Mouse (Mus musculus) midbrain, embryonic 15.5 days (tissue): ENCODE results near the gene Lpar2. TPM values are rescaled to one million over a fixed set of nuclear protein-coding genes. Genes with fewer than 3 reads are reported as not detected.

ENCODE experiments used
- ATAC-seq: fragments of 200-750 bp; cut with Nextera tagmentation; replicated peaks from 2 replicates; pipeline ENCODE4 v1.8.0; 2017; ENCODE audit warnings: moderate TSS enrichment
- H3K27ac ChIP-seq: fragments of 300-500 bp; sonication (generic); 2 replicates; pipeline ENCODE4 v1.5.1; 2015; ENCODE audit warnings: mild to moderate bottlenecking, inconsistent platforms
- H3K27me3 ChIP-seq: fragments of 300-500 bp; sonication (generic); replicated peaks from 2 replicates; pipeline ENCODE4 v1.6.1; 2015; ENCODE audit warnings: inconsistent platforms
- H3K36me3 ChIP-seq: fragments of 300-500 bp; sonication (generic); replicated peaks from 2 replicates; pipeline ENCODE4 v1.6.1; 2015; ENCODE audit warnings: inconsistent platforms
- H3K4me1 ChIP-seq: fragments of 300-500 bp; sonication (generic); 2 replicates; pipeline ENCODE4 v1.6.1; 2015; ENCODE audit warnings: inconsistent platforms
- H3K4me2 ChIP-seq: fragments of 300-500 bp; sonication (generic); 2 replicates; pipeline ENCODE4 v1.6.1; 2015; ENCODE audit warnings: inconsistent platforms, mild to moderate bottlenecking, moderate library complexity
- H3K4me3 ChIP-seq: fragments of 300-500 bp; sonication (generic); 2 replicates; pipeline ENCODE4 v1.5.1; 2015; ENCODE audit warnings: mild to moderate bottlenecking, inconsistent platforms
- H3K9ac ChIP-seq: fragments of 300-500 bp; sonication (generic); 2 replicates; pipeline ENCODE4 v1.6.1; 2015; ENCODE audit warnings: mild to moderate bottlenecking, inconsistent platforms
- H3K9me3 ChIP-seq: fragments of 300-500 bp; sonication (generic); 2 replicates; pipeline ENCODE4 v1.6.1; 2016; ENCODE audit warnings: inconsistent platforms
- WGBS: fragments of 180-500 bp; shearing (Covaris S2); methylation state at CpG from one replicate; pipeline ENCODE4 v1.1.7; 2015; ENCODE audit warnings: mixed read lengths; 5-methylcytosine and 5-hydroxymethylcytosine counted together
- polyA plus RNA-seq: library from polyadenylated mRNA; unstranded; fragments of >200 nt; fragmentation: Nextera tagmentation; extraction: Ambion mirVana; gene quantifications from 2 replicates; pipeline ENCODE4 v1.2.1, GENCODE M21; 2015

Lpar2 gene
- polyA plus RNA-seq, 1 experiment from 2014 or later: 0.76 TPM

GRCm38 (mm10) chr8:69850926-69851506, 28.8 kb downstream of the Lpar2 start:
- Histone ChIP-seq H3K4me2 (no peak overlapping the region), H3K9ac (no peak overlapping the region), H3K4me3 (no peak overlapping the region), H3K4me1 (no peaks in the 10 kb centered on the region), H3K27ac (no peak overlapping the region), H3K27me3 (no peaks in the 10 kb centered on the region), H3K9me3 (no peaks in the 10 kb centered on the region), H3K36me3 (no peaks in the 10 kb centered on the region)
- no peak for ATAC-seq
- WGBS: 89% methylated on average over 7 of the region's 7 CpGs

GRCm38 (mm10) chr8:69853869-69854268, 31.6 kb downstream of the Lpar2 start:
- no peaks in the 10 kb centered on the region for H3K4me1 ChIP-seq
- H3K9me3 ChIP-seq: no peaks in the 10 kb centered on the region
- H3K27me3 ChIP-seq: no peaks in the 10 kb centered on the region
- no peak overlapping the region for H3K4me2 ChIP-seq
- no peak overlapping the region for H3K9ac ChIP-seq
- no peak overlapping the region for H3K4me3 ChIP-seq
- H3K36me3 ChIP-seq: no peaks in the 10 kb centered on the region
- no peak overlapping the region for H3K27ac ChIP-seq
- ATAC-seq: no peak
- 95% methylated on average over 10 of the region's 10 CpGs for WGBS

GRCm38 (mm10) chr8:69860807-69861206, 38.6 kb downstream of the Lpar2 start:
- Histone ChIP-seq H3K9me3 (no peaks in the 10 kb centered on the region), H3K27me3 (no peaks in the 10 kb centered on the region), H3K36me3 (peaks cover 8% of the 10 kb centered on the region; the same call in 1 of the 2 replicates), H3K4me1 (no peaks in the 10 kb centered on the region), H3K4me2 (no peak overlapping the region), H3K27ac (no peak overlapping the region), H3K9ac (no peak overlapping the region), H3K4me3 (no peak overlapping the region)
- ATAC-seq: no peak
- 51% methylated on average over 4 of the region's 4 CpGs for WGBS

GRCm38 (mm10) chr8:69861251-69861650, 39.0 kb downstream of the Lpar2 start:
- no peaks in the 10 kb centered on the region for H3K4me1 ChIP-seq
- H3K9me3 ChIP-seq: no peaks in the 10 kb centered on the region
- H3K9ac ChIP-seq: no peak overlapping the region
- H3K4me3 ChIP-seq: no peak overlapping the region
- H3K4me2 ChIP-seq: no peak overlapping the region
- H3K36me3 ChIP-seq: peaks cover 8% of the 10 kb centered on the region; the same call in 1 of the 2 replicates
- H3K27me3 ChIP-seq: no peaks in the 10 kb centered on the region
- H3K27ac ChIP-seq: no peak overlapping the region
- no peak for ATAC-seq
- WGBS: 67% methylated on average over 2 of the region's 2 CpGs

- no peak overlapping the region for H3K27ac ChIP-seq
- H3K4me1 ChIP-seq: no peaks in the 10 kb centered on the region
- H3K4me2 ChIP-seq: no peak overlapping the region
- H3K9ac ChIP-seq: no peak overlapping the region
- H3K27me3 ChIP-seq: no peaks in the 10 kb centered on the region
- H3K36me3 ChIP-seq: peaks cover 8% of the 10 kb centered on the region; the same call in 1 of the 2 replicates
- H3K9me3 ChIP-seq: no peaks in the 10 kb centered on the region
- ATAC-seq: no peak
- 94% methylated on average over 5 of the region's 5 CpGs for WGBS
- no peak overlapping the region for H3K4me3 ChIP-seq
Measured at GRCm38 (mm10) chr8:69863387-69864020, 41.3 kb downstream of the Lpar2 start.

GRCm38 (mm10) chr8:69864180-69864579, 42.0 kb downstream of the Lpar2 start:
- H3K27ac ChIP-seq: no peak overlapping the region
- H3K4me1 ChIP-seq: no peaks in the 10 kb centered on the region
- WGBS: 83% methylated on average over 5 of the region's 5 CpGs
- no peak for ATAC-seq
- no peaks in the 10 kb centered on the region for H3K9me3 ChIP-seq
- peaks cover 8% of the 10 kb centered on the region; the same call in 1 of the 2 replicates for H3K36me3 ChIP-seq
- H3K27me3 ChIP-seq: no peaks in the 10 kb centered on the region
- no peak overlapping the region for H3K4me2 ChIP-seq
- H3K9ac ChIP-seq: no peak overlapping the region
- H3K4me3 ChIP-seq: no peak overlapping the region

GRCm38 (mm10) chr8:69867696-69868326, 45.6 kb downstream of the Lpar2 start:
- Histone ChIP-seq H3K27me3 (no peaks in the 10 kb centered on the region), H3K9ac (no peak overlapping the region), H3K4me2 (no peak overlapping the region), H3K9me3 (no peaks in the 10 kb centered on the region), H3K4me1 (no peaks in the 10 kb centered on the region), H3K27ac (no peak overlapping the region), H3K4me3 (no peak overlapping the region), H3K36me3 (peaks cover 3% of the 10 kb centered on the region; the same call in 1 of the 2 replicates)
- no peak for ATAC-seq
- WGBS: 81% methylated on average over 5 of the region's 5 CpGs

GRCm38 (mm10) chr8:69870003-69870765, 48.0 kb downstream of the Lpar2 start:
- Histone ChIP-seq H3K9me3 (no peaks in the 10 kb centered on the region), H3K4me1 (no peaks in the 10 kb centered on the region), H3K4me2 (no peak overlapping the region), H3K4me3 (no peak overlapping the region), H3K27me3 (no peaks in the 10 kb centered on the region), H3K9ac (no peak overlapping the region), H3K27ac (no peak overlapping the region), H3K36me3 (no peaks in the 10 kb centered on the region; the same call in 1 of the 2 replicates)
- WGBS: 85% methylated on average over 11 of the region's 11 CpGs
- ATAC-seq: no peak

- Histone ChIP-seq H3K4me1 (no peaks in the 10 kb centered on the region), H3K27ac (no peak overlapping the region), H3K27me3 (no peaks in the 10 kb centered on the region), H3K4me3 (no peak overlapping the region), H3K4me2 (no peak overlapping the region), H3K9ac (no peak overlapping the region), H3K9me3 (no peaks in the 10 kb centered on the region), H3K36me3 (no peaks in the 10 kb centered on the region; the same call in 1 of the 2 replicates)
- 85% methylated on average over 6 of the region's 6 CpGs for WGBS
- ATAC-seq: no peak
Measured at GRCm38 (mm10) chr8:69870907-69871306, 48.7 kb downstream of the Lpar2 start.

GRCm38 (mm10) chr8:69874155-69874554, 51.9 kb downstream of the Lpar2 start:
- H3K27me3 ChIP-seq: peaks cover 2% of the 10 kb centered on the region
- no peaks in the 10 kb centered on the region; the same call in 1 of the 2 replicates for H3K36me3 ChIP-seq
- H3K9me3 ChIP-seq: no peaks in the 10 kb centered on the region
- no peaks in the 10 kb centered on the region for H3K4me1 ChIP-seq
- ATAC-seq: no peak
- WGBS: 11% methylated on average over 9 of the region's 9 CpGs
- H3K4me2 ChIP-seq: no peak overlapping the region
- H3K27ac ChIP-seq: no peak overlapping the region
- H3K4me3 ChIP-seq: no peak overlapping the region
- H3K9ac ChIP-seq: no peak overlapping the region

GRCm38 (mm10) chr8:69874654-69875053, 52.4 kb downstream of the Lpar2 start:
- H3K27me3 ChIP-seq: peaks cover 7% of the 10 kb centered on the region
- H3K4me1 ChIP-seq: no peaks in the 10 kb centered on the region
- H3K9ac ChIP-seq: no peak overlapping the region
- H3K27ac ChIP-seq: no peak overlapping the region
- H3K4me2 ChIP-seq: no peak overlapping the region
- WGBS: 86% methylated on average over 13 of the region's 13 CpGs
- no peaks in the 10 kb centered on the region; the same call in 1 of the 2 replicates for H3K36me3 ChIP-seq
- H3K9me3 ChIP-seq: no peaks in the 10 kb centered on the region
- ATAC-seq: no peak
- H3K4me3 ChIP-seq: no peak overlapping the region

- 42% methylated on average over 10 of the region's 10 CpGs for WGBS
- H3K4me3 ChIP-seq: no peak overlapping the region
- H3K27me3 ChIP-seq: peaks cover 22% of the 10 kb centered on the region
- H3K36me3 ChIP-seq: no peaks in the 10 kb centered on the region; the same call in 1 of the 2 replicates
- H3K4me2 ChIP-seq: no peak overlapping the region
- no peak for ATAC-seq
- H3K4me1 ChIP-seq: peaks cover 5% of the 10 kb centered on the region; the same call in 1 of the 2 replicates
- H3K9ac ChIP-seq: no peak overlapping the region
- no peak overlapping the region for H3K27ac ChIP-seq
- H3K9me3 ChIP-seq: no peaks in the 10 kb centered on the region
Measured at GRCm38 (mm10) chr8:69876097-69876496, 53.9 kb downstream of the Lpar2 start.
